Mouse (Mus musculus) cerebellum, adult 2 months (tissue): ENCODE results near the gene Ppp1ca. TPM values are rescaled to one million over a fixed set of nuclear protein-coding genes. Genes with fewer than 3 reads are reported as not detected.

Experiments used
- DNase-seq, 2 experiments: peaks; one replicate each; pipeline ENCODE4 v3.0.0; 2021
- H3K27ac ChIP-seq: fragments of 200-500 bp; 2 replicates; pipeline ENCODE4 v1.5.1; 2012; ENCODE audit warnings: low read length, control low read depth, inconsistent platforms; ENCODE audit not compliant: insufficient read depth
- H3K27me3 ChIP-seq: fragments of 200-500 bp; 2 replicates; pipeline ENCODE4 v1.6.1; 2012; ENCODE audit warnings: inconsistent platforms, mild to moderate bottlenecking, low read length, moderate library complexity; ENCODE audit not compliant: control insufficient read depth, insufficient read depth
- H3K4me1 ChIP-seq: fragments of 200-500 bp; 2 replicates; pipeline ENCODE4 v1.6.1; 2011; ENCODE audit warnings: low read length; ENCODE audit not compliant: control insufficient read depth, insufficient read depth
- H3K4me3 ChIP-seq: fragments of 200-500 bp; replicated peaks from 2 replicates; pipeline ENCODE3; 2011; ENCODE audit warnings: mild to moderate bottlenecking, low read depth, low read length, control low read depth; ENCODE audit not compliant: insufficient read depth
- CTCF ChIP-seq: fragments of 200-500 bp; IDR thresholded peaks from 2 replicates; pipeline ENCODE4 v1.5.1; 2011; ENCODE audit warnings: low read depth, mild to moderate bottlenecking, control low read depth, low read length, moderate library complexity, borderline replicate concordance; ENCODE audit not compliant: insufficient read depth
- POLR2A ChIP-seq: fragments of 200-500 bp; IDR thresholded peaks from 2 replicates; pipeline ENCODE4 v1.6.1; 2011; ENCODE audit warnings: low read length, control low read depth, borderline replicate concordance; ENCODE audit not compliant: insufficient read depth
- WGBS: fragments of 180-500 bp; shearing (Covaris S2); methylation state at CpG from one replicate; pipeline ENCODE4 v1.1.7; 2018; 5-methylcytosine and 5-hydroxymethylcytosine counted together
- polyA plus RNA-seq: library from polyadenylated mRNA; depleted of rRNA; stranded (reverse); fragments of >200 nt; gene quantifications from 2 replicates; pipeline ENCODE4 v1.2.3, GENCODE M21; 2012

Ppp1ca gene
- polyA plus RNA-seq, 1 experiment = 316 TPM

GRCm38 (mm10) chr19:4169810-4170209 is 22.1 kb upstream of the Ppp1ca start:
- DNase-seq = peak in 1 of 2 experiments; percentile 69
- TF ChIP-seq CTCF (no peak), POLR2A (no peak)
- WGBS = under 1% methylated on average over 27 of the region's 27 CpGs

DNA sequence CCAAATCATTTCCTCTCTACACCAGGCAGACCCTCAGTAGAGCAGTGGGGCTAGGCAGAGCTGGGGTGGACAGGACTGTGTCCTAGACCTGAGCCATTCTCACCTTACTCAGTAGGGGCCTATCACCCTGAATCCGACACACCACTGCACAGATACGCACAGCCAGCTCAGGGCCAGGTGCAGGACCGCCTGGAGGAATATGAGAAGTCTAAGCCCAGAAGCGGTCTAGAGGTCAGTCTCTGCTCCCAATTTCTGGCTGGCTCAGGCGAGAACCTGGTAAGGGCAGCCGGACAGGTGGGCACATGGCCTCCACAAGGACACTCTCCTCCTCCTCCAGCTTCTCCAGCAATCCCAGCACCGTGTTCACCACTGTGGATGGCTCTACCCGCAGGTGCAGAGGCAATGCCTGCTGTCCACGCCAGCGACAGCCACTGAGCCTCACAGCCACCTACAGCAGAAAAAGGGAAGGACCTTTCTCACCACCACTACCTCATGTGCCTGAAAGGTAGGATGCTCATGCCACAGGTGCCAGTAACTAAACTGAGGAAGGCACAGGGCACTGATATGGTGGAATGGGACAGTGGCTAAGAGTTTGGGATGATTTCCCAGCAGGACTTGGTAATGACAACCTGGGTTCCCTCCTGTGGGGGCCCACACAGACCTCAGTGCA is 21.0 kb upstream of the Ppp1ca start:
- peaks cover 5% of the 10 kb centered on the region for H3K4me1 ChIP-seq
- TF ChIP-seq CTCF = no peak
- no peak for TF ChIP-seq POLR2A
- peak in 1 of 2 experiments; percentile 19 for DNase-seq
- no peaks in the 10 kb centered on the region for H3K27me3 ChIP-seq
- H3K27ac ChIP-seq = no peak overlapping the region
- H3K4me3 ChIP-seq = no peak overlapping the region
- WGBS = 94% methylated on average over 10 of the region's 10 CpGs

More at GRCm38 (mm10) chr19:4169810-4170209, 22.1 kb upstream of the Ppp1ca start:
- no peaks in the 10 kb centered on the region for H3K27me3 ChIP-seq
- peak overlapping the region; percentile 73 for H3K4me3 ChIP-seq
- H3K27ac ChIP-seq = peak overlapping the region; percentile 86
- peaks cover 5% of the 10 kb centered on the region; the same call in 1 of the 2 replicates for H3K4me1 ChIP-seq

- no peak for TF ChIP-seq POLR2A
- TF ChIP-seq CTCF = no peak
- WGBS = 47% methylated on average over 13 of the region's 13 CpGs
- Histone ChIP-seq H3K27me3 (no peaks in the 10 kb centered on the region), H3K27ac (no peak overlapping the region), H3K4me3 (no peak overlapping the region), H3K4me1 (peaks cover 5% of the 10 kb centered on the region)
- peak; percentile 16 to 17 for DNase-seq
Observed at GRCm38 (mm10) chr19:4171393-4172290, 20.2 kb upstream of the Ppp1ca start.

- DNase-seq = no peak
- Histone ChIP-seq H3K27me3 (no peaks in the 10 kb centered on the region), H3K4me1 (peaks cover 5% of the 10 kb centered on the region), H3K27ac (no peak overlapping the region), H3K4me3 (no peak overlapping the region)
- 75% methylated on average over 11 of the region's 11 CpGs for WGBS
- TF ChIP-seq POLR2A = no peak
- no peak for TF ChIP-seq CTCF
Observed at GRCm38 (mm10) chr19:4172925-4173324, 18.9 kb upstream of the Ppp1ca start.

DNA sequence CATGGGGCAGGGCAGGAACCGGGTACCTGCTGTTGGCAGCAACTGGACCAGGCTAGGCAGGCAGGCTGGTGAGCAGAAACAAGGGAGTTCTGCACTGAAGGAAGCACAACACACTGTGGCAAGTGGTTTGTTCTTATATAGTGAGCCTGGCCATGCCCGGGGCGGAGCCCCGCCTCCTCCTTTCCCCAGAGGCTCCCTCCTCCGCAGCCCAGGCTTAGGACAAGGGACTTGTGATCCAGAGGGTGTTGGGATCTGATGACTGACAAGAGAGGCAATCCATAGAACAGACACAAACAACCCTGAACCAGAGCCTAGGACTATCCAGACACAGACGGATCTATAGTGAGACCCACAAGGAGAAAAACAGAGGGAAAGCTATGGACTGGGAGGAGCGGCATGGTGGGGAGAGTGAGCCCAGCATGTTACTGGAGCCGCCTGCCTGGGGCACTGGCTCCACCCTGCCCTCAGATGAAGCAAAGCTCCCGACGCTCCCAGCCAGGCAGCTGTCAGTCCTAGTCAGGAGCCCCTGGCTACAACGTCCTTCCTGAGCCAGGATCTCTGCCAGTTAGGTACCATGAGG is 16.4 kb upstream of the Ppp1ca start, which contains the start of gene Carns1:
TSS of gene Carns1 (minus strand) at position 112 of the 580 bp plus-strand sequence.
- Histone ChIP-seq H3K4me1 (no peaks in the 10 kb centered on the region; the same call in 1 of the 2 replicates), H3K4me3 (no peak within 1 kb of the TSS), H3K27me3 (no peaks in the 10 kb centered on the region), H3K27ac (no peak within 1 kb of the TSS)
- WGBS = 12% methylated on average over 11 of the region's 11 CpGs
- TF ChIP-seq CTCF = no peak
- no peak for TF ChIP-seq POLR2A
- DNase-seq = peak; percentile 20 to 24

- H3K4me3 ChIP-seq = no peak overlapping the region
- TF ChIP-seq CTCF (no peak), POLR2A (no peak)
- WGBS = 90% methylated on average over 7 of the region's 7 CpGs
Observed at GRCm38 (mm10) chr19:4180411-4180810, 11.5 kb upstream of the Ppp1ca start.

DNA sequence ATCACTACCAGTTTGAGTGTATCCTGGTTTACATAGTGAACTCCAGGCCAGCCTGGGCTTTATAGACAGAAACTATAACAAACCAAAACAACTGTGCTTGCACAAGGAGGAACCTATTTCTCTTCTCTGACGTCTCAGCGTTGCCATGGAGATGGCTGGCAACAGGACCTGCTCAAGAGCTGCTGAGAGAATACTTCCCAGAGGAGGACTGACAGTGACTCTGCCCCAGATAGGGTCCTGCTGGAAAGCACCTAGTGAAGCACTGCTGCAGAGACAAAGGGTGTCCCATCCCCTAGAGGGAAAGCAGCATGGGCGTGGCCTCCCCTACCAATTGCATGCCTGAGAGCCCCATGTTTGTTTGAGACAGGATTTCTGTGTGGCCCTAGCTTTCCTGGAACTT is 10.0 kb upstream of the Ppp1ca start:
- Histone ChIP-seq H3K4me3 (no peak overlapping the region), H3K27me3 (no peaks in the 10 kb centered on the region), H3K4me1 (no peaks in the 10 kb centered on the region), H3K27ac (no peak overlapping the region)
- no peak for DNase-seq
- no peak for TF ChIP-seq POLR2A
- TF ChIP-seq CTCF = no peak
- 46% methylated on average over 3 of the region's 3 CpGs for WGBS

More at GRCm38 (mm10) chr19:4180411-4180810, 11.5 kb upstream of the Ppp1ca start:
- Histone ChIP-seq H3K27me3 (no peaks in the 10 kb centered on the region), H3K4me1 (no peaks in the 10 kb centered on the region; the same call in 1 of the 2 replicates), H3K27ac (no peak overlapping the region)
- DNase-seq = no peak
